Mouse (Mus musculus): ENCODE data around the gene Mov10l1. TPM values are rescaled to one million over a fixed set of nuclear protein-coding genes. Genes with fewer than 3 reads are reported as not detected.

The Mov10l1 gene
- total and polyA plus RNA-seq, 2 experiments from 2014 or later: 74.3 to 124 TPM

GRCm38 (mm10) chr15:89054666-89055065, 72.0 kb downstream of the Mov10l1 start:
- 87% methylated on average over 7 of the region's 7 CpGs for WGBS
- TF ChIP-seq CTCF (IDR thresholded peaks at IDR 0.05; ENCODE audit: low read depth): no peak
- no peak for TF ChIP-seq EP300 (IDR thresholded peaks at IDR 0.05; ENCODE audit: low read depth)

GRCm38 (mm10) chr15:89058736-89059135, 76.0 kb downstream of the Mov10l1 start:
- Histone ChIP-seq H3K4me3 (ENCODE audit: low read depth, low read length) (peak overlapping the region; percentile 68; the same call in 1 of the 2 replicates), H3K36me3 (replicated peaks; ENCODE audit: control insufficient read depth, insufficient read depth, low read length) (peaks cover 14% of the 10 kb centered on the region), H3K9me3 (replicated peaks; ENCODE audit: control insufficient read depth, low read length) (no peaks in the 10 kb centered on the region), H3K27ac (ENCODE audit: low read depth) (no peak overlapping the region), H3K4me2 (ENCODE audit: low read depth, low read length) (peak overlapping the region; percentile 99), H3K9ac (replicated peaks; ENCODE audit: low read depth, low read length) (peak overlapping the region; percentile 66; the same call in 1 of the 2 replicates), H3K27me3 (ENCODE audit: control insufficient read depth, insufficient read depth, low read length) (peaks cover 27% of the 10 kb centered on the region), H3K4me1 (ENCODE audit: control insufficient read depth, insufficient read depth) (peaks cover 4% of the 10 kb centered on the region; the same call in 1 of the 2 replicates)
- TF ChIP-seq EP300 (IDR thresholded peaks at IDR 0.05; ENCODE audit: low read depth) (no peak), CTCF (IDR thresholded peaks at IDR 0.05; ENCODE audit: low read depth) (no peak)
- 27% methylated on average over 6 of the region's 6 CpGs for WGBS
- ATAC-seq (ENCODE audit: insufficient read depth, low read depth): no peak
- DNase-seq (ENCODE audit: low spot score): no peak

More at GRCm38 (mm10) chr15:89054666-89055065, 72.0 kb downstream of the Mov10l1 start:
- peaks cover 37% of the 10 kb centered on the region for H3K36me3 ChIP-seq (replicated peaks; ENCODE audit: control insufficient read depth, insufficient read depth, low read length)
- H3K9ac ChIP-seq (replicated peaks; ENCODE audit: low read depth, low read length): no peak overlapping the region
- H3K4me3 ChIP-seq (ENCODE audit: low read depth, low read length): no peak overlapping the region
- ATAC-seq (ENCODE audit: insufficient read depth, low read depth) (no peak), DNase-seq (ENCODE audit: low spot score) (no peak)
- H3K4me2 ChIP-seq (ENCODE audit: low read depth, low read length): no peak overlapping the region
- no peaks in the 10 kb centered on the region for H3K4me1 ChIP-seq (ENCODE audit: control insufficient read depth, insufficient read depth)
- H3K9me3 ChIP-seq (replicated peaks; ENCODE audit: control insufficient read depth, low read length): no peaks in the 10 kb centered on the region
- H3K27ac ChIP-seq (ENCODE audit: low read depth): no peak overlapping the region
- H3K27me3 ChIP-seq (ENCODE audit: control insufficient read depth, insufficient read depth, low read length): peaks cover 8% of the 10 kb centered on the region

- peak within 1 kb of the TSS; percentile 68 for H3K4me3 ChIP-seq (ENCODE audit: low read depth, low read length)
- peak within 1 kb of the TSS; percentile 66 for H3K9ac ChIP-seq (replicated peaks; ENCODE audit: low read depth, low read length)
- peaks cover 4% of the 10 kb centered on the region; the same call in 1 of the 2 replicates for H3K4me1 ChIP-seq (ENCODE audit: control insufficient read depth, insufficient read depth)
- peaks cover 9% of the 10 kb centered on the region for H3K36me3 ChIP-seq (replicated peaks; ENCODE audit: control insufficient read depth, insufficient read depth, low read length)
- under 1% methylated on average over 56 of the region's 57 CpGs for whole genome bisulfite sequencing
- no peak for TF ChIP-seq EP300 (IDR thresholded peaks at IDR 0.05; ENCODE audit: low read depth)
- TF ChIP-seq CTCF (IDR thresholded peaks at IDR 0.05; ENCODE audit: low read depth): no peak
- no peaks in the 10 kb centered on the region for H3K9me3 ChIP-seq (replicated peaks; ENCODE audit: control insufficient read depth, low read length)
- H3K27ac ChIP-seq (ENCODE audit: low read depth): no peak within 1 kb of the TSS
- H3K4me2 ChIP-seq (ENCODE audit: low read depth, low read length): peak within 1 kb of the TSS; percentile 99
- ATAC-seq (ENCODE audit: insufficient read depth, low read depth) (0 out of 2 replicates have a peak, but pooled peaks have one; percentile 18), DNase-seq (ENCODE audit: low spot score) (no peak)
- peaks cover 27% of the 10 kb centered on the region for H3K27me3 ChIP-seq (ENCODE audit: control insufficient read depth, insufficient read depth, low read length)
Observed at GRCm38 (mm10) chr15:89059161-89059931, 76.6 kb downstream of the Mov10l1 start, which contains the start of gene Panx2. Gene Panx2 (plus strand): TSS chr15:89059734.

GRCm38 (mm10) chr15:89060032-89060681, 77.4 kb downstream of the Mov10l1 start:
- no peaks in the 10 kb centered on the region for H3K9me3 ChIP-seq (replicated peaks; ENCODE audit: control insufficient read depth, low read length)
- 4% methylated on average over 32 of the region's 48 CpGs for WGBS
- H3K36me3 ChIP-seq (replicated peaks; ENCODE audit: control insufficient read depth, insufficient read depth, low read length): peaks cover 2% of the 10 kb centered on the region
- H3K9ac ChIP-seq (replicated peaks; ENCODE audit: low read depth, low read length): peak overlapping the region; percentile 66
- H3K4me1 ChIP-seq (ENCODE audit: control insufficient read depth, insufficient read depth): peaks cover 4% of the 10 kb centered on the region; the same call in 1 of the 2 replicates
- H3K27me3 ChIP-seq (ENCODE audit: control insufficient read depth, insufficient read depth, low read length): peaks cover 27% of the 10 kb centered on the region
- no peak overlapping the region for H3K27ac ChIP-seq (ENCODE audit: low read depth)
- DNase-seq (ENCODE audit: low spot score) (no peak), ATAC-seq (ENCODE audit: insufficient read depth, low read depth) (peak; percentile 44; the same call in 1 of the 2 replicates)
- TF ChIP-seq EP300 (IDR thresholded peaks at IDR 0.05; ENCODE audit: low read depth): no peak
- TF ChIP-seq CTCF (IDR thresholded peaks at IDR 0.05; ENCODE audit: low read depth): no peak
- peak overlapping the region; percentile 99 for H3K4me2 ChIP-seq (ENCODE audit: low read depth, low read length)
- peak overlapping the region; percentile 68 for H3K4me3 ChIP-seq (ENCODE audit: low read depth, low read length)

- ATAC-seq (ENCODE audit: insufficient read depth, low read depth) (no peak), DNase-seq (ENCODE audit: low spot score) (no peak)
- Histone ChIP-seq H3K4me1 (ENCODE audit: control insufficient read depth, insufficient read depth) (peaks cover 4% of the 10 kb centered on the region; the same call in 1 of the 2 replicates), H3K27ac (ENCODE audit: low read depth) (no peak overlapping the region), H3K4me2 (ENCODE audit: low read depth, low read length) (no peak overlapping the region), H3K4me3 (ENCODE audit: low read depth, low read length) (no peak overlapping the region), H3K36me3 (replicated peaks; ENCODE audit: control insufficient read depth, insufficient read depth, low read length) (no peaks in the 10 kb centered on the region; the same call in 1 of the 2 replicates), H3K9ac (replicated peaks; ENCODE audit: low read depth, low read length) (no peak overlapping the region), H3K9me3 (replicated peaks; ENCODE audit: control insufficient read depth, low read length) (no peaks in the 10 kb centered on the region), H3K27me3 (ENCODE audit: control insufficient read depth, insufficient read depth, low read length) (peaks cover 27% of the 10 kb centered on the region)
- TF ChIP-seq CTCF (IDR thresholded peaks at IDR 0.05; ENCODE audit: low read depth) (no peak), EP300 (IDR thresholded peaks at IDR 0.05; ENCODE audit: low read depth) (no peak)
- 92% methylated on average over 12 of the region's 12 CpGs for WGBS
Observed at GRCm38 (mm10) chr15:89060811-89061460, 78.2 kb downstream of the Mov10l1 start.

All from heart, postnatal 0 days (tissue).